Mouse (Mus musculus): ENCODE measurements around the gene Rnf6.

The Rnf6 gene

GRCm38 (mm10) chr5:146220879-146221714 lies at the start of gene Rnf6:
Gene Rnf6 (minus strand): TSS chr5:146221555.
- CTCF ChIA-PET = interaction anchor here (0.6 kb wide), 1 partner anchor 621 kb away, joined by 3 read pairs; no protein-coding TSS in a partner anchor

GRCm38 (mm10) chr5:146270593-146270992 lies 49.2 kb upstream of the Rnf6 start:
- CTCF ChIA-PET = no interaction called here

DNA sequence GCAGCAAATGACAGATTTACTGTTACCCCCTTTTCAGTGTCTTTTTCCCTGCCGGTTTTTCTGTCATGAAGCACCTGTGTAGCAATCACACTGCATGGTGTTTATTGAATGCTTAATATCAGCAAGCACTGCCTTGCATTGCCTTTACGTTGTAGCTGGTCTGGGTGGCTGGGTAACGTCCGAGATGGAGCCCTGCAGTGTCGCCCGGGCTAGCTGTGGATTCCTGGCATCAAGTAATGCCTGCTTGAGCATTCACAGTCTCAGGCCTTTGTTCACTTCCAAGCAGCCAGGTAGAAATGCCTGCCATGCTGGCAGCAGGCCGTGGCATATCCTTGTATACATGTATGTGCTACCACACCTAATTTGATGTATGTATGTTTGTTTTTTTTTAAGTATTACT lies 46.4 kb upstream of the Rnf6 start:
- CTCF ChIA-PET = no interaction called here

DNA sequence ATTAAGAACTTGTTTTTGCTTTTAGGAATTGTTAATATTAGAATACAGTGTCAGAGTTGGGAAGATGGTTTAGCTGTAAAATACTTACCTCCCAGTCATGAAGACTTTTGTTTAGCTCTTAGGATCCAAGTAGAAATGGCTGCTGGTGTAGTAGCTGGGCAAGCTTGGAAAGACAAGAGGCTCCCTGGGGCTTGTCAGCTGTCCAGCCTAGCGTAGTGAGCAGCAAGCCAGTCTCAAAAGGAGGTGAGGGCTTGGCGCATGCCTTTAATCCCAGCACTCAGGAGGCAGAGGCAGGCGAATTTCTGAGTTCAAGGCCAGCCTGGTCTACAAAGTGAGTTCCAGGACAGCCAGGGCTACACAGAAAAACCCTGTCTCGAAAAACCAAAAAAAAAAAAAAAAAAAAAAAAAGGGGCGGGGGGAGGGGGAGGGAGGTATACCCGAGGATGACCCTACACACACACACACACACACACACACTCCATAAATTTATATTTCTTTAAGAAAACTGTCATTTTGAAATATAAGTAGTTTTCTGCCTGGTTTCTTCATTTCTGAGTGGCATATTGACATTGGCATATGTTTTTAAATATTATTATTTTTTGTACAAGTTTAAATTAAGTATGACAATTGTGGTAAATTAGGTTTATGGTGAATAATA lies 44.7 kb upstream of the Rnf6 start:
- CTCF ChIA-PET = no interaction called here

GRCm38 (mm10) chr5:146260003-146260402 lies 38.6 kb upstream of the Rnf6 start:
- CTCF ChIA-PET = interaction anchor here (1.2 kb wide), 1 partner anchor 53 kb away, joined by 3 read pairs; no protein-coding TSS in a partner anchor

GRCm38 (mm10) chr5:146253644-146254043 lies 32.3 kb upstream of the Rnf6 start:
- CTCF ChIA-PET = no interaction called here

DNA sequence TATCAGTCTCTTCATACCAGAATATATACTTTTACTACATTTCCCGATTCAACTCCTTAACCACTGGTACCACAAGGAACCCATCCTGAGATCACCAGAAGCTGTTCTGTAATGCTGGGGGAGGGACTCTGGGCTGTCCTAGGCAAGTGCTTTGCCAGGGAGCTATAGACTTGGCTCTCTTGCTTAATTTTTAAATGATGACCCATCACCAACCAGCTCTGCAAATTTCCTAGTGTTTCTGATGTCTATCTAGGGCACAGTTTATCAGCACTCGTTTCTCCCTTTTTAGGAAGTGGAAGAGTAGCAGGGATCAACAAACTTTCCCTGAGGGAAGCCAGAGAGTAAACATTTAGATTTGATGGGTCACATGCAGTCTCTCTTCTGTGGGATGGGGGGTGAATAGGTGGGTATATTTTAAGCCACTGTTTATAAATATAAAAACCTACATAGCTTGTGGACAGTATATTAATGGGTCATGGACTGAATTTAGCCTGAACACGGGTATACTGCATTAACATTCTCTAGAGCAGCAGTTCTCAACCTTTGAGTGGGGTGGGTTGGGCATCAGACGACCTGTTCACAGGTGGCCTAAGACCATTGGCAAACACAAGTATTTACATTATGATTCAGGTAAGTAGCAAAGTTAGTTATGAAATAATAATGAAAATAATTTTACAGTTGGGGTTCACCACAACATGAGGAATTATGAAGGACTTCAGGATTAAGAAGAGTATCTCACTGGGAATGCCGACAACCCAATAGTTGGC lies 30.5 kb upstream of the Rnf6 start:
- CTCF ChIA-PET = no interaction called here

DNA sequence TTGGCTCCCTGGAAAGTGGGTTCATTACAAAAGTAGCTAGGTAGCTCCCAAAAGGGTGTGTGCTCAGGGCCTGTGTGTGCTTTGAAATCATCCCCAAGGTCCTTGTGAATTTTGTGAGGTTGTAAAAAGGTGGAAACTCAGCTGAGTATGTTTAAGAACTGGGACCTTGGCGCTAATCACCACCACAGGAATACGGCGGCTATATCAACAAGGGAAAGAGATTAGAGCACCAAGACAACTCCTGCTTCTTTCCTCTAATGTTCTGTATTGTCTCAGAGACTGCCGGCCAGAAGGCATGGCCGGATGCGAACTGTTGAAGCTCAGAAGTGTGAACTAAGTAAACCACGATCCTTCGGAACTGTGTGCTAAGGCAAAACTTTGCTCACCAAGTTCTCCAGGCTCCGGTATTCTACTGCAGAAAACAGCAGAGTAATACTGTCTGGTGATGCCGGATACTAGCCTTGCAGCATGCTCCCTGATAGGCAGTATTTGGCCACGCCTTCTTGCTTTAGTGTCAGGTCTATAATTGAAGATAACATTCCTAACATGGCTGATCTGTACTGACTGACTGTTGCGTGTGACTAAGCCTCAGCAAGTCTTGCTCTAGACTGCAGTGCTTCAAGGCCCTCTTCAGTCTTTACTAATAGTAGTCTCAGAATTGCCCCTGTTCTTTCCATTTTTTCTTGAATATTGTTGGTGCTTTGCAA lies 29.2 kb upstream of the Rnf6 start:
- CTCF ChIA-PET = interaction anchor here (0.7 kb wide), 1 partner anchor 1270 kb away, joined by 3 read pairs; no protein-coding TSS in a partner anchor

GRCm38 (mm10) chr5:146248746-146249145 lies 27.4 kb upstream of the Rnf6 start:
- CTCF ChIA-PET = no interaction called here

DNA sequence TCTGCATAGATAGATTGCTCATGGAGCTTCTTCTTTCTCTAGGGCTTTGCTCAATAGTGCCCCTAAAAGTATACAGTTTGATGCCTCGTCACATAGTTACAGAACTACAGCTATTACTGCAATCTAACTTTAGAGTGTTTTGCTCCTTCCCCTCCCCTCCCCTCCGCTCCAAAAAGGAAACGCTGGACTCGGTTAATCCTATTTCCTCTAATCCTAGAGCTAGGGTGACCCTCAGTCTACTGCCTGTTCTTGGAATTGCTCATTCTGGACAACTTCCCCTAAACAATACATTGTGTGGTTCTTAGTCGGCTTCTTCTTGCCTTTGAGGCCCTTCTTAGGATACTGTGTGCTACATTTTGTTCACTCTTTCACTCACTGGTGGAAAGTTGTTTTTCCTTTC lies 26.4 kb upstream of the Rnf6 start:
- CTCF ChIA-PET = no interaction called here

- CTCF ChIA-PET = no interaction called here
Measured at GRCm38 (mm10) chr5:146246386-146246785, 25.0 kb upstream of the Rnf6 start.

- CTCF ChIA-PET = no interaction called here
Measured at GRCm38 (mm10) chr5:146245646-146246370, 24.5 kb upstream of the Rnf6 start.

GRCm38 (mm10) chr5:146245193-146245592 lies 23.8 kb upstream of the Rnf6 start:
- CTCF ChIA-PET = no interaction called here

DNA sequence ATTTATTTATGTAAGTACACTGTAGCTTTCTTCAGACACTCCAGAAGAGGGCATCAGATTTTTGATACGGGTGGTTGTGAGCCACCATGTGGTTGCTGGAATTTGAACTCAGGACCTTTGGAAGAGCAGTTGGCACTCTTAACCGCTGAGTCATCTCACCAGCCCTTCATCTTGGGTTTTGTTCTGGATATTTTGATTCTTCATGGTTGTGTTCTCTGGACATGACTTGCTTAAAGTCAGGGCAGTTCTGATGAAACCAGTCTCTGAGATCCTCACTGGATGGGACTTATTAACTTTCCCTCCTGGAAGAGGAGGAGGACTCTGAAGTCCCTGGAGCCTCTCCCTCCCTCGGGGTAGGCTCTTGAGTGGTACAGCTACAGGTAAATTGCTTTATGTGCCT lies 19.8 kb upstream of the Rnf6 start:
- CTCF ChIA-PET = no interaction called here

GRCm38 (mm10) chr5:146240771-146241170 lies 19.4 kb upstream of the Rnf6 start:
- CTCF ChIA-PET = no interaction called here

GRCm38 (mm10) chr5:146238274-146238673 lies 16.9 kb upstream of the Rnf6 start:
- CTCF ChIA-PET = no interaction called here

- CTCF ChIA-PET = no interaction called here
Measured at GRCm38 (mm10) chr5:146234336-146234735, 13.0 kb upstream of the Rnf6 start.

DNA sequence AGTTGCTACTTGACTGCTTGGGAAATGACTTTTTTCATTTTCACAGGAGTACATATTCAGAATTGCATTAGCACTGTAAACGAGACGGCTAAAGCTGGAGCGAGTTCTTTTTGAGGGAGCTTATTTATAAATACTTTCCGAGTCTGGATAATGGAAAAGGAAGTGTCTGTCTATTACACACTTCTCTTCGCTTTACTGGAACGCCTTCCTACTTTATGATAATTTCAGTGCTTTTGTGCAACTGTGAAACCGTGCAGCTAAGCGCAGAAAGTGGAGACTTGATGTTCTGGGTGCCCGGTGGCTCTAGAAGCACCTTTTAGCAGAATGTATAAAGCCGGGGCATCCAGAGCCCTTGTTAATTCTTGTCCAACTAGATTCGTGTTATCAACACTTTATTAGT lies 11.5 kb upstream of the Rnf6 start:
- CTCF ChIA-PET = no interaction called here

DNA sequence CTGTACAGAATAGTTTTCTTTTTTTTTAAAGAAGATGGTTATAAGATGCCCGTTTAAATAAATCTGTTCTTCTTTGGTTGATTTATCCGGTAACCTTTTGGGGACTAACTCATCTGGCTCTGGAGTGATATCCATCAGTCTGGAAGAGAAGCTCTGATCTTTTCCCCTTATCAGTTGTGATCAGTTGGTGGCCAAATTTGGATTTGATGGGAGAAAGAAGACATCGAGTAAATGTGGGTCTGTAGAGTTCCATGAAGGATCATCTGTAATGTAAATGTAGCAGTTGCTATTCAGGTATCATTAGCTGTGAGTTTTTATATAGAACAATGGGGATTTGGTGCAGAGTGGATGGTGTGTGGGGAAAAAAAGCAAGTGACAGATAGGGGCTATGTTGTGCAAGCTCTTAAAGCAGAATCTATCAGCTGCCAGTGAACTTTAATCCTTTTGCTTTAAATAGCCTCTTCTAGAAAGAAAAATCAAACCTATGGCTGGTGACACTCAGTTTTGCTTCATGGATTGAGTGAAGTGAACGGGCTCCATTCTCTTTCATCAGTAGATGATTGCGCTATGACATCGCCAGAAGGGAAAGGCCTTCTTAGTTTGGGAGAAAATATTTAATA lies 10.8 kb upstream of the Rnf6 start:
- CTCF ChIA-PET = no interaction called here

DNA sequence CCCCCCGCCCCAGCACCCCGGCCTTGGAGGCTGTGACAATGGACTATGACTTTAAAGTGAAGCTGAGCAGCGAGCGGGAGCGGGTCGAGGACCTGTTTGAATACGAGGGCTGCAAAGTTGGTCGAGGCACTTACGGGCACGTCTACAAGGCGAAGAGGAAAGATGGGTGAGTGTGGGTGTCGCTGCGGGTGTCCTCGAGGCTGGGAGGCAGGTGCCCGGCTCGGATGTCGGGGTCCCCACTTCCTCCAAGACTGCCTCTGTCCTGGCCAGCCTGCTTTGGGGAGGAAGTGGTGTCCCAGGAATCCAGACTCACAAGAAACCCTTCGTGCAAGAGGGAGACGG lies 10.3 kb upstream of the Rnf6 start:
- CTCF ChIA-PET = no interaction called here
